In the genomic region with DNA sequence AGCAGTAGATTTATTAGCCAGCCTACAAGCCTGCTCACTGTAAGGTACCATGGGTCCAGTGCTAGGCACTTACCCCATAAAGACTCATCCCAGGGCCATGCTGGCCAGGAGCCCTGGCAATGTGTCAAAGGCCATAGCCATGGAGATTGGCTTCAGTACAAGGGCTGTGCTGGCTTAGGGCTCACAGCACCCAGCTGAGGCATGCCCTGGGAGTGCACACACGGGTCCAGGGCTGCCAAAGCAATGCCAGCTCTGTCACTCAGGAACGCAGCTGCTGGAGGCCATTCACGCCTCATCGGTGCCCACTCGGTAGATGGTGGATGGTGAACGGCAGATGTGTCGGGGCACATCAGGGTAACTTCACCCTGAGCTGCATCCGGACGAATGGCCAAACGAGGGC, we compare ENCODE assay signal across 8 mouse cellular contexts. TPM values are rescaled to one million over a fixed set of nuclear protein-coding genes. Genes with fewer than 3 reads are reported as not detected.
A peak's percentile ranks its signal among the peaks of the same experiment; 100 is the strongest.
DNase-seq lines count a peak whose midpoint lies in the region; ATAC-seq lines count a peak whose summit lies in the region.

No protein-coding gene starts in this region.

- no peak for ATAC-seq in monocyte, adult 5-6 weeks (replicated peaks; ENCODE audit: insufficient number of reproducible peaks, low FRiP score, low TSS enrichment, poor library complexity, severe bottlenecking)

- DNase-seq in layer of hippocampus, adult 11-12 months (ENCODE audit: low spot score): peak; percentile 84
- DNase-seq in layer of hippocampus, adult 9-10 months (ENCODE audit: low spot score): no peak
- peak; percentile 87 for DNase-seq in brain, adult 2 months (ENCODE audit: low read depth, low spot score)
- DNase-seq in gonadal fat pad, adult 2 months (ENCODE audit: low read depth): peak; percentile 88
- peak; percentile 86 for DNase-seq in layer of hippocampus, adult 9-11 months
- peak; percentile 38 to 61 for DNase-seq in right cerebral cortex, adult 2 months (ENCODE audit: low spot score in 2 of 2)
- DNase-seq in B cell, adult 2 months: no peak

RNA-seq across cellular contexts. Expression of gene Tkt, which starts 6.6 kb away (rescaled TPM):
- polyA plus RNA-seq in gonadal fat pad, adult 2 months (2012; rRNA removed): 527 and 734 TPM in 2 replicates
- 278 to 467 TPM (median 383 TPM) in 3 replicates for total RNA-seq in monocyte, adult 5-6 weeks (2017)

RNA-seq across cellular contexts. Expression of gene Cacna1d, which starts 50.3 kb away (rescaled TPM):
- polyA plus RNA-seq in gonadal fat pad, adult 2 months (2012; rRNA removed): 24.2 and 26.7 TPM in 2 replicates
- 3.2 to 5.0 TPM (median 3.7 TPM) in 3 replicates for total RNA-seq in monocyte, adult 5-6 weeks (2017)

Comparison
In these comparisons a context has a peak if more than half of its experiments do, and no peak if none do; other contexts are left out.
1. DNase-seq: peak in layer of hippocampus, adult 11-12 months (single experiment), brain, adult 2 months (single experiment), gonadal fat pad, adult 2 months (single experiment), layer of hippocampus, adult 9-11 months (single experiment) and right cerebral cortex, adult 2 months (2 of 2); none in layer of hippocampus, adult 9-10 months (single experiment) and B cell, adult 2 months (0 of 2).